Mouse (Mus musculus) hematopoietic stem cell, adult 5-6 weeks (primary cell): Measurements from ENCODE around the gene Thsd4. TPM values are rescaled to one million over a fixed set of nuclear protein-coding genes. Genes with fewer than 3 reads are reported as not detected.

Experiments used
- ATAC-seq, 2 experiments: fragments of 125-278 bp in 1 of 2; replicated peaks in 1 of 2; 2 replicates each; pipeline ENCODE4 v1.8.0; 2016 to 2017; ENCODE audit warnings: inconsistent platforms in 2 of 2, mild to moderate bottlenecking in 2 of 2, moderate number of reproducible peaks in 2 of 2, low read depth in 1 of 2, moderate TSS enrichment in 1 of 2; ENCODE audit not compliant: low FRiP score in 2 of 2, poor library complexity in 2 of 2, severe bottlenecking in 2 of 2, insufficient read depth in 1 of 2, low TSS enrichment in 1 of 2
- total RNA-seq: library from RNA; stranded (forward); fragments of 172-1452, 232-1000 nt; gene quantifications from 2 replicates; pipeline ENCODE4 v1.2.3, GENCODE M21; 2017

The Thsd4 gene
- total RNA-seq, result 1.0 and 2.1 TPM in 2 replicates

DNA sequence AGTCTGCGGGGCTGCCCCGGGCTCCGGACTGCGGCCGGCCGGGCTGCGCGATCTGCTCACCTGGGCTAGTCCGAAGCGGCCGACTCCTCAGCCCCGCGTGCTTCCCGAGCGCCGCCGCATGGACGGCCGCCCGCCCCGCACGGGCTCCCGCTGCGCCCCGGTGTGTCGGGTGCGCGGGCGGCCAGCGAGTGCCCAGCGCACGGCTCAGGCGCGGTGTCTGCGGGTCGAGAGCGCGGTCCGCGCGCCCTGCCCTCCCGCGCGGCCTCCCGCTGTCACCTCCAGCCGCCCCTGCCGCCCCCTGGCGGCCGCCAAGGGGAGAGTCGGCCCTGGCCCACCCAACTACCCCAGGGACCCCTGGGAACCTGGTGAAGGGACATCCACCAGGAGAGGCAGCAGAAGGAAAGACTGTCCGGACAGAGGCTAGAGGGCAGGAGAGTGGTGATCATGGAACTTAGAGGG is at the start of gene Thsd4:
Gene Thsd4 (minus strand): TSS at position 241 of the 459 bp plus-strand sequence.
- peak; percentile 46 to 54; a peak in 3 of 4 replicates for ATAC-seq

GRCm38 (mm10) chr9:60571041-60571440 is 49.2 kb upstream of the Thsd4 start:
- ATAC-seq, result no peak

GRCm38 (mm10) chr9:60569366-60569765 is 47.5 kb upstream of the Thsd4 start:
- no peak for ATAC-seq

DNA sequence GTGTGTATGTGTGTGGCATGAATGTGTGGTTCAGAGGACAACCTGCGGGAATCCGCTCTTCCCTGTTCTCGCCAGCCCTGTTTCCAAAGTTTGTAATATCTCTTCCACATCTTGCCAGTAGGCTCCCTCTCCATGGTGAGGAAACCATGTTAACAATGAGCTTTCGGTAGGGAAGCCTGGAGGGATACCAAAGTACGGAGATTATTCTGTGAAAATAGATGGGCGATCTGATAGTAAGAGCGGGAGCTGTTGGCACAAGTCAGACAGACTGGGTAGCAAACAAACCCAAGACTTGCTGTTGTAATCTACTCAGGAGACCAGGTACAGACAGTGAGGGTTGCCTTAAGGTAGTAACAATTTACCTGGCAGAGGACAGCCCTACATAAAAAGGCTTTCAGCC is 42.0 kb upstream of the Thsd4 start:
- ATAC-seq, result no peak

DNA sequence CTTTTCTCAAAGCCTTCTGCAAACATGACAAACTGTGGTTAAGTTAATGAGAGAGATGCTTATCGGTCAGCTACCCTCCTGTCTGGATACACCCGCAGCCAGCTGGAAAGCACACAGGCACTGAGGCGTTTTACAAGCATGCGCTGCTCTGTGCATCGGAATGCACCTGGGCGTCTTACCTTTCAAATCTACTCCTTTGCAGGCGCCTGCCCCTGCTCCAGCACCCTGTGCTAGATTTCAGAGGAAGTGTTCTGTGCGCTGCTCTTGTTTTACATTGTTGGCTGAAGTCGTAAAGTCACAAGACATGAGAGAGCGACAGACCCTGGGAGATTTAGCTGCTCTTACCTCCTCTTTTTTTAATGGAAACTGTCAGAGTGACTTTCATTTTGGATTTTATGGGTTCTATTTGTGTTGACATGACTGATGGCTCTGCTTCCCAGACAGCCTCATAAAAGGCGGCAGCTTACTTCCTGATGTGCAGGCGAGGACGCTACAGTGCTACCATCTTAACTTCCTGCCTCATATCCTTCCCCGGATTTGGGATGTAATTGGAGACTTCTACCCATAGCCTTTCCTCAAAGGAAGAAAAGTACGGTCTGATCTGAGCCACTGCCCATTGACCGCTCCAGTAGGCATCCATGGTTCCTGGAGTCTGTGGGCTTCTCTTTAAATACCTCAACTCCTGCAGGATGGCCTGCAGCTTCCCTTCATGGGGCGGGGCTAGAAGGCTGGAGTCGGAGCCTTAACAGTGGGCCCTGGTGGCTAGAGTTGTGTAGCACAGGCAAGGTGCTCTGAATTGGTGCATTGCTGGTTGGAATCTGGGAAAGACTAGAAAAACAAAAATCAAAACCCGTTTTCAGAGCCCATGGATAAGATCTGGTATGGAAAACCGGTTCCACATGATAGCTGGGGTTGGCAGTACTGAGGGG is 40.9 kb upstream of the Thsd4 start:
- peak; percentile 87 to 88 for ATAC-seq

- ATAC-seq, result no peak
Observed at GRCm38 (mm10) chr9:60561641-60562289, 39.9 kb upstream of the Thsd4 start.

DNA sequence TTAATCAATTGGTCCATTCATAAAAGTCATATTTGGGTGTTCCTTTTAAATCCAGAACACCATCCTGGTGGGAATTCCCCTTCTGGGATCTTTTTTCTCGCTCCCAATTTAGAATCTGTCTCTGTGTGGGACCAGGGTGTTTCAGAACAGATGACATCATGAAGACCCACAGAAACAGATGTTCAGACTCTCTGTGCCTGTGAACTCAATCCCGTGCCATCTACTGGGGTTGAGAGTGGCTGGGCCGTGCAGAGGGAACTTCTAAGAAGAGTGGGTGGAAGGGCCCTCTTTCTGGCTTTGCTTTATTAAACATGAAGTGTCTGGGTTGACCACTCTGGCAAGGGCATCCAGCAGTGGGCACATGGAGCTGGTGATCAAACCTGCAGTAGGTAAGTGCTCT is 36.7 kb upstream of the Thsd4 start:
- ATAC-seq, result no peak

GRCm38 (mm10) chr9:60551238-60551637 is 29.4 kb upstream of the Thsd4 start:
- no peak for ATAC-seq

DNA sequence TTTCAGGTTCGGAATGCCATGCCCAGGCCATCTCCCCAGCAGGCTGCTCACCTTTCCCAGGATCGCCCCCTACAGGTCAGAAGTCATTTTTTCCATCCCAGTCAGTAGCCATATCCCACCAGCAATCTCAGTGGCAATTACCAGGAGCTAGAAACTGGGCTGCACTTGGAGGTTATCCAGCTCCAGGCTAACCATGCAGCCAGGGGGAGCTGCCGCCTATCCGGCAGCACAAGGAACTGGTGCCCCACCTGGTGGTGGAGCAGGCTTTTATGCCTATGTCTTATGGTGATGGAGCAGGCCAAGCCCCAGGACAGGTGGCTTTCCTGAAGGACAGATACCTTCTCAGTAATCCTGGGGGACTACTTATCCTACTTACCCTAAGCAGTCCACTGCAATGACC is 26.3 kb upstream of the Thsd4 start:
- peak; percentile 27 to 32; a peak in 1 of 4 replicates for ATAC-seq

- no peak for ATAC-seq
Observed at GRCm38 (mm10) chr9:60546169-60546568, 24.3 kb upstream of the Thsd4 start.

DNA sequence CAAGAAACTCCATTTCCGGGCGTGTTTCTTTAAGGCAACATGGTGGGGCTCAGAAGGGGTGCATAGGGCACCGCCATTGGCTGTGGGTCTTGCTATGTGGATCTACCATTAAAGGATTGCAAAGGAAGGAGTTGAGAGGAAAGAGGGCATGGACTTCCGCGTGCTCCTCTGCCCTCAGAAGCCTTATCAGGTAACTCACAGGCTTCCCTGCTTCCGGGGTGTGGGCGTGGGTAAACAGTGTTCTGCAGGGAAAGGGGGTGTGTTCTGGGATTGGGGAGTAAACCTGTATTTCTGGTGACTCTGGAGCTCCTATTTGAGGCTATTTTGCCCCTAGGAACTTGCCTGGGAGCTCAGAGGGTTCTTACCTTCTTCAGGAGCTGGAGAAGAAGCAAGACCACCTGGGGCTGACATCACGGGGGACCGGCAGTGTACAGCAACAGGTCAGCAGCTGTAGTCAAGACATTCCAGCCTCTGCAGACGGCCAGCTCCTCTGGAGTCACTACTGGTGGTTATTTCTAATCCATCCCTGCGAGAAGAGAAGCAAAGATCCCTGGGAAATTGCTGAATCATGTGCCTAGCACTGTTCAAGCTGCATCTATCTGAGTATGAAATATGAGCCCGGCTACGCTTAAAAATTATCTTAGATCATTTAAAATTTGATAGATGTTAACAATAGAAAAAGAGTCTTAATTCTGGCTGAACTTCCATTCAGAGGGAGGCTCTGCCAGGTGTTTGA is 23.7 kb upstream of the Thsd4 start:
- ATAC-seq, result peak; percentile 57 to 63; a peak in 3 of 4 replicates

DNA sequence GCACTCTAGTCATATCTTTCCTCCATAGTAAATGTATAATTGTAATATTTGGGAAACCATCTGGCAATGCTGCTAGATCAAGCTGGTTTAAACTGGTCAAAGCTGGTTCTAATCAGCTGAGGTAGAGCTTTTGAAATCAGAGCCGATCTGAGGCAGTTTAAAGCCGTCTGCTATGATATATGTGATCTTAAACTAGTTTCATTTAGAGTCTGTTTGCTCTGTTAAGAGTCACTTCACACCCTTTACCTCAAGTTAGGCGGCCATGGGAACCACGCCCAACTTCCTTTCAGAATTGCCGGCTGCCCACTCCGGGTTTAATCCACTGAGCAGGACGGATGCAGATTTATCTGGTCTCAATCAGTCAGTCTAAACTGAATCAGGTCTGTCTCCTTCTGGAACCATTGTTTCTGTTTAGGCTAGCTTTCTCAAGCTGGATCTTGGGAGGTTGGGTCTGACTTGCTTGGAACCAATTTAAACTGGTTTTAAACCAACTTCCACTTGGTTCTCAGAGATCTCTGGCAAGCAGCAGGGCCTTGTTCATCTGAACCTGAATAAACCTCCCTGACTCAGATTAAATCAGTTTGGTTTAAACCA is 21.7 kb upstream of the Thsd4 start:
- no peak for ATAC-seq

DNA sequence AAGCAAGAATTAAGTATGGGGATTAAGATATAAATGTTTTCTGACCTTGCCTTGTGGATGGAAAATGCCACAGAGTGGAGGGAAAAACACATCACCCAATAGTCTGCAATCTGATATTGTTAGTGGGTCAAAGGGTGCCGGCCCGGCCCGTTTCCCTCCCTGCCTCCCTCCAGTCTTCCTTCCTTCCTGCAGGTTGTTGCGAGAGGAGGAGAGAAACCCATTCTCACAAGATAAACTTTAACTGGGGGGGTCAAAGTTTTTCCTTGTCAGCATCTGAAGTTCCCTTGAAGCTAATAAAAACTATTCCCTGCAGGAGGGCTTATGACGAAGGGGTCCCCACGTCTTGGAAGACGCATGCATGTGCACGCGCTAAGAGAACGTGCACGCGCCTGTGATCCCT is 8.5 kb upstream of the Thsd4 start:
- no peak for ATAC-seq

- no peak for ATAC-seq
Observed at GRCm38 (mm10) chr9:60529348-60530243, 7.8 kb upstream of the Thsd4 start.

DNA sequence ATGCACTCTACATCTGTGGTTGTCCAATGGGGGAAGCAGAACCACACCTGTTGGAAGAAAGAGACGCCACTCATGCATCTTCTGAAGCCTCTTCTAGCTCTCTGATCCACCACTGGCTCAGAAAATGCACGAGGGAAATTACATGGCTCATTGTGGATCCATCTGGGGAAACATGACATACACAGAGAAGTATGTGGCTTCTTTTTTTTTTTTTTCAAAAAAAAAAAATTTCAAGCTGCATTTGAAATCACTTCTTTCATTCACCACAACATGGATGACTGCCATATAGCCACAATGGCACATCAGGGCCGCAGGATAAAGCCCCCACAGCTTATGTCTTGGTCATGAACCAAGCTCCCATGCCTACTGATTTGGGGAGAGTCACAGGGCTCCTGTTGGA is 6.4 kb upstream of the Thsd4 start:
- ATAC-seq, result no peak

DNA sequence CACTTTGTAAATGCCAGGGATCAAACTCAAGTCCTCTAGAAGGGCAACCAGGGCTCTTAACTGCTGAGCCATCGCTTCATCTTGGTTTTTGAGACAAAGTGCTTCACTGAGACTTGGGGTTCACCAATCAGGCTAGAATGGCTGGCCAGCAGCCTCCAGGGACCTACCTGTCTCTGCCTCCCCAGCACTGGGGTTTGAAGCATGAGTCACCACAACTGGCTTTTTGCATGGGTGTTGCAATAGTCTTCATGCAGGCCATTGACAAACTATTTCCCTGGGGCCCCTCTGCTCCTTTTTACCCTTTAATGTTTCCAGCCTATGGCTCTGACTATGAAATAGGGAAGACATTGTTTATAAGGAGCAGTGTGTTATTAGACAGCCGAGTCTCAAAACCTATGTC is 6.0 kb upstream of the Thsd4 start:
- no peak for ATAC-seq

- no peak for ATAC-seq
Observed at GRCm38 (mm10) chr9:60527051-60527450, 5.2 kb upstream of the Thsd4 start.
